Mouse (Mus musculus) thymus, postnatal 14 days (tissue): ENCODE measurements around the gene Pomp.
"Not testable (repeated sequence)": the region's sequence is repeated elsewhere in the genome, so short reads cannot be mapped to it uniquely, and the experiment has no call there.

Experiments used
- DNase-seq: peaks from one replicate; pipeline ENCODE4 v3.0.0; 2021

Gene Pomp

GRCm38 (mm10) chr5:147868674-147869073 lies 8.4 kb downstream of the Pomp start:
- DNase-seq = no peak

GRCm38 (mm10) chr5:147869568-147869967 lies 9.3 kb downstream of the Pomp start:
- DNase-seq = no peak

GRCm38 (mm10) chr5:147870296-147870695 lies 10.0 kb downstream of the Pomp start:
- DNase-seq = no peak

- no peak for DNase-seq
Measured at GRCm38 (mm10) chr5:147871091-147871820, 11.0 kb downstream of the Pomp start.

- no peak for DNase-seq
Measured at GRCm38 (mm10) chr5:147874491-147875065, 14.3 kb downstream of the Pomp start.

- no peak for DNase-seq
Measured at GRCm38 (mm10) chr5:147875210-147875609, 14.9 kb downstream of the Pomp start.

- DNase-seq = peak; percentile 31
Measured at GRCm38 (mm10) chr5:147877520-147877919, 17.3 kb downstream of the Pomp start.

- no peak for DNase-seq
Measured at GRCm38 (mm10) chr5:147879971-147880682, 19.9 kb downstream of the Pomp start.

- DNase-seq = no peak
Measured at GRCm38 (mm10) chr5:147883581-147883980, 23.3 kb downstream of the Pomp start.

GRCm38 (mm10) chr5:147888313-147889297 lies 28.3 kb downstream of the Pomp start:
- no peak for DNase-seq

- DNase-seq = no peak
Measured at GRCm38 (mm10) chr5:147892735-147893134, 32.5 kb downstream of the Pomp start.

- no peak for DNase-seq
Measured at GRCm38 (mm10) chr5:147893143-147893542, 32.9 kb downstream of the Pomp start.

- DNase-seq = peak; percentile 48
Measured at GRCm38 (mm10) chr5:147893766-147894454, 33.6 kb downstream of the Pomp start.

- DNase-seq = peak; percentile 92
Measured at GRCm38 (mm10) chr5:147894455-147895076, 34.3 kb downstream of the Pomp start, which contains the start of gene Slc46a3. TSS of gene Slc46a3 (minus strand) at chr5:147894815.

GRCm38 (mm10) chr5:147895436-147896198 lies 35.4 kb downstream of the Pomp start:
- DNase-seq = peak; percentile 45

- not testable (repeated sequence) for DNase-seq
Measured at GRCm38 (mm10) chr5:147896501-147896900, 36.2 kb downstream of the Pomp start.

- no peak for DNase-seq
Measured at GRCm38 (mm10) chr5:147898254-147898653, 38.0 kb downstream of the Pomp start.

GRCm38 (mm10) chr5:147898968-147899549 lies 38.8 kb downstream of the Pomp start:
- DNase-seq = no peak

- DNase-seq = no peak
Measured at GRCm38 (mm10) chr5:147902008-147902757, 41.9 kb downstream of the Pomp start.

- DNase-seq = no peak
Measured at GRCm38 (mm10) chr5:147903166-147903565, 42.9 kb downstream of the Pomp start.
